Mouse (Mus musculus) heart, adult 2 months (tissue): ENCODE measurements at regions not wholly inside any gene's neighbourhood (a gene's known extent, or its start where the extent isn't known, plus 50 kb on each side); places are given as distances from the start of the nearest gene placed in this dataset.
A peak's percentile ranks its signal among the peaks of the same experiment; 100 is the strongest.

Source experiments
- DNase-seq, 2 experiments: peaks; one replicate each; pipeline ENCODE4 v3.0.0; 2021
- H3K27ac ChIP-seq: fragments of 200-600 bp; 2 replicates; pipeline ENCODE4 v1.8.1; 2022
- H3K27me3 ChIP-seq: fragments of 200-500 bp; 2 replicates; pipeline ENCODE4 v1.6.1; 2012; ENCODE audit warnings: mild to moderate bottlenecking, low read length, inconsistent platforms, mixed read lengths; ENCODE audit not compliant: control insufficient read depth, insufficient read depth
- H3K36me3 ChIP-seq: fragments of 200-500 bp; 2 replicates; pipeline ENCODE4 v1.6.1; 2012; ENCODE audit warnings: low read length, inconsistent platforms; ENCODE audit not compliant: control insufficient read depth, insufficient read depth
- H3K4me1 ChIP-seq: fragments of 200-500 bp; 2 replicates; pipeline ENCODE4 v1.6.1; 2011; ENCODE audit warnings: low read length; ENCODE audit not compliant: control insufficient read depth, insufficient read depth
- H3K4me3 ChIP-seq: fragments of 200-600 bp; 2 replicates; pipeline ENCODE4 v1.8.1; 2022
- H3K79me2 ChIP-seq: fragments of 200-500 bp; replicated peaks from 2 replicates; pipeline ENCODE4 v1.6.1; 2012; ENCODE audit warnings: mild to moderate bottlenecking, inconsistent platforms, low read length, moderate library complexity, mixed read lengths; ENCODE audit not compliant: control insufficient read depth, insufficient read depth
- H3K9ac ChIP-seq: fragments of 200-500 bp; 2 replicates; pipeline ENCODE4 v1.6.1; 2012; ENCODE audit warnings: low read depth, mild to moderate bottlenecking, control low read depth, inconsistent platforms, low read length, mixed read lengths
- CTCF ChIP-seq: fragments of 200-600 bp; IDR thresholded peaks from 2 replicates; pipeline ENCODE4 v1.8.1; 2022; ENCODE audit warnings: antibody characterized with exemption, mild to moderate bottlenecking, moderate library complexity
- EP300 ChIP-seq: fragments of 200-500 bp; IDR thresholded peaks from 2 replicates; pipeline ENCODE4 v1.6.1; 2011; ENCODE audit warnings: low read depth, low read length, control low read depth; ENCODE audit not compliant: insufficient read depth
- POLR2A ChIP-seq: fragments of 200-500 bp; IDR thresholded peaks from 2 replicates; pipeline ENCODE4 v1.6.1; 2011; ENCODE audit warnings: mild to moderate bottlenecking, low read depth, low read length, control low read depth; ENCODE audit not compliant: insufficient read depth
- WGBS: fragments of 180-500 bp; shearing (Covaris S2); methylation state at CpG from one replicate; pipeline ENCODE4 v1.1.7; 2018; 5-methylcytosine and 5-hydroxymethylcytosine counted together
- intact Hi-C: fragments of 180-260 bp; cut with DNase I; formaldehyde crosslinking; loops from one replicate; pipeline ENCODE4 v1.15.1; 2025

- peak; percentile 63 to 77 for DNase-seq
- WGBS = 11% methylated on average over 27 of the region's 27 CpGs
- Histone ChIP-seq H3K36me3 (no peaks in the 10 kb centered on the region), H3K9ac (peak overlapping the region; percentile 31), H3K27ac (peak overlapping the region; percentile 80), H3K4me1 (peaks cover 10% of the 10 kb centered on the region), H3K27me3 (no peaks in the 10 kb centered on the region), H3K79me2 (no peaks in the 10 kb centered on the region), H3K4me3 (peak overlapping the region; percentile 31)
- TF ChIP-seq EP300 (0 out of 2 replicates have a peak, but pooled peaks have one; percentile 12), POLR2A (peak; percentile 60), CTCF (no peak)
- intact Hi-C loops = loop anchor here (5.0 kb wide), 1 partner anchor 61 kb away; the partner anchor contains the start of gene 1700122O11Rik
These were observed 51.9 kb upstream of the Foxp4 start for GRCm38 (mm10) chr17:47976061-47976998.

- H3K4me1 ChIP-seq = peaks cover 10% of the 10 kb centered on the region
- TF ChIP-seq EP300 = no peak
- TF ChIP-seq POLR2A = no peak
- no peak for TF ChIP-seq CTCF
- no peaks in the 10 kb centered on the region for H3K27me3 ChIP-seq
- H3K4me3 ChIP-seq = peak overlapping the region; percentile 42
- peak; percentile 41 to 42 for DNase-seq
- no peaks in the 10 kb centered on the region for H3K79me2 ChIP-seq
- 7% methylated on average over 36 of the region's 37 CpGs for WGBS
- intact Hi-C loops = loop anchor here (5.0 kb wide), 1 partner anchor 62 kb away; the partner anchor contains the start of gene 1700122O11Rik
- peak overlapping the region; percentile 80 for H3K27ac ChIP-seq
- H3K9ac ChIP-seq = peak overlapping the region; percentile 63
- H3K36me3 ChIP-seq = no peaks in the 10 kb centered on the region
These were observed 51.0 kb upstream of the Foxp4 start for GRCm38 (mm10) chr17:47975281-47976060.

GRCm38 (mm10) chr17:47974503-47974902 is 50.1 kb upstream of the Foxp4 start:
- Histone ChIP-seq H3K27me3 (no peaks in the 10 kb centered on the region), H3K79me2 (no peaks in the 10 kb centered on the region), H3K4me3 (peak overlapping the region; percentile 42), H3K4me1 (peaks cover 10% of the 10 kb centered on the region), H3K36me3 (no peaks in the 10 kb centered on the region), H3K9ac (peak overlapping the region; percentile 52), H3K27ac (peak overlapping the region; percentile 66)
- no peak for DNase-seq
- 5% methylated on average over 13 of the region's 13 CpGs for WGBS
- intact Hi-C loops = no loop called here
- TF ChIP-seq POLR2A (no peak), CTCF (no peak), EP300 (no peak)
